Mouse (Mus musculus) intestine, embryonic 16.5 days (tissue): ENCODE measurements at regions not wholly inside any gene's neighbourhood (a gene's known extent, or its start where the extent isn't known, plus 50 kb on each side); places are given as distances from the start of the nearest gene placed in this dataset.
A peak's percentile ranks its signal among the peaks of the same experiment; 100 is the strongest.

Experiments used
- ATAC-seq: fragments of 200-750 bp; cut with Nextera tagmentation; 2 replicates; pipeline ENCODE4 v1.8.0; 2017; ENCODE audit warnings: moderate TSS enrichment, moderate library complexity
- H3K27ac ChIP-seq: fragments of 300-500 bp; sonication (generic); 2 replicates; pipeline ENCODE4 v1.5.1; 2014; ENCODE audit warnings: mild to moderate bottlenecking, low read length
- H3K27me3 ChIP-seq: fragments of 300-500 bp; sonication (generic); replicated peaks from 2 replicates; pipeline ENCODE4 v1.6.1; 2014; ENCODE audit warnings: low read length, control low read depth, mixed read lengths; ENCODE audit not compliant: control insufficient read depth, insufficient read depth
- H3K36me3 ChIP-seq: fragments of 300-500 bp; sonication (generic); 2 replicates; pipeline ENCODE4 v1.6.1; 2014; ENCODE audit warnings: low read length, control low read depth; ENCODE audit not compliant: control insufficient read depth, insufficient read depth
- H3K4me1 ChIP-seq: fragments of 300-500 bp; sonication (generic); 2 replicates; pipeline ENCODE4 v1.6.1; 2014; ENCODE audit warnings: low read length, control low read depth, mixed read lengths; ENCODE audit not compliant: control insufficient read depth, insufficient read depth
- H3K4me2 ChIP-seq: fragments of 300-500 bp; sonication (generic); 2 replicates; pipeline ENCODE4 v1.6.1; 2014; ENCODE audit warnings: low read depth, low read length, control low read depth
- H3K4me3 ChIP-seq: fragments of 300-500 bp; sonication (generic); 2 replicates; pipeline ENCODE4 v1.5.1; 2014; ENCODE audit warnings: mild to moderate bottlenecking, low read length
- H3K9ac ChIP-seq: fragments of 300-500 bp; sonication (generic); 2 replicates; pipeline ENCODE4 v1.6.1; 2014; ENCODE audit warnings: low read depth, low read length
- H3K9me3 ChIP-seq: fragments of 300-500 bp; sonication (generic); 2 replicates; pipeline ENCODE4 v1.6.1; 2016; ENCODE audit warnings: low read length, control low read depth; ENCODE audit not compliant: control insufficient read depth
- WGBS: fragments of 180-500 bp; shearing (Covaris S2); extraction: QIAGEN DNeasy Blood & Tissue Kit; methylation state at CpG from one replicate; pipeline ENCODE4 v1.1.7; 2014; 5-methylcytosine and 5-hydroxymethylcytosine counted together

DNA sequence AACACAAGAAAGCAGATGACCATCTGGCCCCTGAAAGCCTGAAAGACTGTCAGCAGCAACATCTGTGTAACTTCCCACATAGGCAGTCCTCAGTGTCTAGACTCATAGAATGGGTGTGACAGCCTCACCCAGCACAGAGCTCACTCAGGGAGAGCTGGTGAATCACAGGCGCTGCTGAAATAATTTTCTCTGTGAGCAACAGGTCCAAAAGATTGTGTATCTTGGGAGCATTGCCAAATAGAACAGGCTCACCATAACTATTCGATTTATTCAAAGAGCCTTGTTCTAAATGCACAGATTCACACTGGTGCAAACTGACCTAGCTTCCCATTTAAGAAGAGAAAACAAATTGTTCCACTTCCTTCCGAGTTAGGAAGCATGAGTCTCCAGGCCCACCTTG lies 399.6 kb upstream of the Mgmt start:
- Histone ChIP-seq H3K9ac (no peak overlapping the region), H3K36me3 (no peaks in the 10 kb centered on the region), H3K27me3 (peaks cover 13% of the 10 kb centered on the region; the same call in 1 of the 2 replicates), H3K4me3 (no peak overlapping the region), H3K4me2 (no peak overlapping the region), H3K9me3 (no peaks in the 10 kb centered on the region), H3K4me1 (peaks cover 4% of the 10 kb centered on the region; the same call in 1 of the 2 replicates), H3K27ac (no peak overlapping the region)
- no peak for ATAC-seq
- WGBS, result 48% methylated on average over 3 of the region's 3 CpGs

DNA sequence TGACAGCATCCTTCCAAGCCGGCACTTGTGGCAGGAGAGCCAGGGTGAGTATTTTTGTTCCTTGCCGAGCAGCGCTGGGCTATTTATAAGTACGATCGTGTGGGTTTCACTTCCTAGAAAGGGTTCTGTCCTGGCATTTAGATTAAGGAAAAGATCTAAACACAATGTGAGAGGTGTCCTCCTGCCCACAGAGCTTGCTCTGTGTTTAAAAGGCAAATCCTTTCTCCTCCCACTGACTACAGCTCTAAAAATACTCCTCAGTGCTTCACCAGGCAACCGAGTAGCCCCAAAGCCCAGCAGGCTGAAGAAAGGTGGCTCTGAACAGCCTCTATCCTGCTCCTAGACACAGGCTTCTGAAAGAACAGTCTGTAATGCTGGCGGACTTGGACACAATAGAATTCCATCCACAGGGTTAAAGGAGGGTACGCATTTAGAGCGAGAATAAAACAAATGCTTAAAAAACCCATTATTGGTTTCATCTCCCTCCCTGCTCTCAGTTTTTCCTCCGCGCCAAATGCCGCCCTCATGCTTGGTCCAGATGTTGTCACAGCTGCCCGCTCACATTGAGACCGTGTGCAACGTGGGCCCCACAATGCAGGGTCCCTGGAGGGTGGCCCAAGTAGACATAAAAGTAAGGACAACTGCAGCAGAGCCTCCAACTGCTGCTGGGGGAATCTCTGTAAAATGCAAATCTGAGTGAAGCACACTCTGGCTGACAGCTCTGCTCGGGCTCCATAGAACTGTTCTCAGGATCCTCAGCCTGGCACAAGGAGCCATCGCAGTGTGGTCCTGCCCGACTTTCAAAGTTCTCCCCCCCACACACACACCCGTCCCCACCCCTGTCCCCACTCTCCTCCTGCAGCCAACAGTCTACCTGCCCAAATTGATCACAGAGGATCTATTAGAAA lies 397.8 kb upstream of the Mgmt start:
- H3K27ac ChIP-seq, result no peak overlapping the region
- H3K27me3 ChIP-seq, result peaks cover 2% of the 10 kb centered on the region; the same call in 1 of the 2 replicates
- H3K4me2 ChIP-seq, result no peak overlapping the region
- no peaks in the 10 kb centered on the region for H3K36me3 ChIP-seq
- no peaks in the 10 kb centered on the region for H3K4me1 ChIP-seq
- no peak for ATAC-seq
- no peak overlapping the region for H3K4me3 ChIP-seq
- no peak overlapping the region for H3K9ac ChIP-seq
- 53% methylated on average over 19 of the region's 19 CpGs for WGBS
- no peaks in the 10 kb centered on the region for H3K9me3 ChIP-seq

DNA sequence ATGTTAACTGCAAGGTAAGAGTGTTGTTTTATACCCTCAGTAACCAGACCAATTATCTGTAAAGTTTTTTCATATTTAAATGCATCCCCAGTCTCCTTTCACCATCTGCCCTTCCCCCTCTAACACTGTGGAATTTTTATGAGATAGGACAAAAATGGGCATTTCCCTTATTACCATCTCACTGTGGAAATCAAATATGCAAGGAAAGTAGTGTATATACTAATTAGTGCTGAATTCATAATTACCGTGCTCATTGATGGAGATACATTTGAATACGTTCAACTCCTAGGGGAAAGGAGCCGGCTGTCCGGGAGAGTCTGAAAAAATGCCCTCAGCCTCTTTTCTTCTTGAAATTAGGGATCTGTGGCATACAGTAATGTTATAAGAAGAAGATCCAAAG lies 394.4 kb upstream of the Mgmt start:
- no peak for ATAC-seq
- Histone ChIP-seq H3K4me2 (no peak overlapping the region), H3K36me3 (no peaks in the 10 kb centered on the region), H3K9ac (no peak overlapping the region), H3K27ac (no peak overlapping the region), H3K4me1 (peaks cover 6% of the 10 kb centered on the region; the same call in 1 of the 2 replicates), H3K27me3 (peaks cover 4% of the 10 kb centered on the region; the same call in 1 of the 2 replicates), H3K9me3 (no peaks in the 10 kb centered on the region), H3K4me3 (no peak overlapping the region)
- 85% methylated on average over 4 of the region's 4 CpGs for WGBS

DNA sequence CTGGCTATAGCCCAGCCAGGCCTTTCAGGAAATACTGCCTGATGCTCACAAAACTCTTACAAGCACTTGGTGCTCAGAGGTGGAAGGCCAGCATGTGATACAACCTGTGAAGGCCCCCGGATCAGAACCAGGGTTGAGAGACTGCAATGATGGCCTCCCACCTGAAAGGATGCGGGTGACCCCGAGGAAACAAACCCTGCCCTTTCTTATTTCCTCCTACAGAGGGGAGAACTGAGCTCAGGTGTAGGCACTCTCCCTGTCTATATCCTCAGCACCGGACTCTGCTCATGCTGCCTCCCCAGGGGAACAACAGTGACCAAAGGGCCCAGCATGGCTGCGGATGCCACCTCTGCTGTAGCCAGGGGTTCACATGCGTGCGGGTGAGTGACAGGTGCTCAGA lies 393.3 kb upstream of the Mgmt start:
- no peak overlapping the region for H3K4me2 ChIP-seq
- no peak overlapping the region for H3K27ac ChIP-seq
- H3K27me3 ChIP-seq, result peaks cover 4% of the 10 kb centered on the region; the same call in 1 of the 2 replicates
- no peaks in the 10 kb centered on the region for H3K36me3 ChIP-seq
- WGBS, result 94% methylated on average over 7 of the region's 7 CpGs
- no peak for ATAC-seq
- H3K9me3 ChIP-seq, result no peaks in the 10 kb centered on the region
- no peak overlapping the region for H3K9ac ChIP-seq
- peaks cover 6% of the 10 kb centered on the region; the same call in 1 of the 2 replicates for H3K4me1 ChIP-seq
- H3K4me3 ChIP-seq, result no peak overlapping the region

DNA sequence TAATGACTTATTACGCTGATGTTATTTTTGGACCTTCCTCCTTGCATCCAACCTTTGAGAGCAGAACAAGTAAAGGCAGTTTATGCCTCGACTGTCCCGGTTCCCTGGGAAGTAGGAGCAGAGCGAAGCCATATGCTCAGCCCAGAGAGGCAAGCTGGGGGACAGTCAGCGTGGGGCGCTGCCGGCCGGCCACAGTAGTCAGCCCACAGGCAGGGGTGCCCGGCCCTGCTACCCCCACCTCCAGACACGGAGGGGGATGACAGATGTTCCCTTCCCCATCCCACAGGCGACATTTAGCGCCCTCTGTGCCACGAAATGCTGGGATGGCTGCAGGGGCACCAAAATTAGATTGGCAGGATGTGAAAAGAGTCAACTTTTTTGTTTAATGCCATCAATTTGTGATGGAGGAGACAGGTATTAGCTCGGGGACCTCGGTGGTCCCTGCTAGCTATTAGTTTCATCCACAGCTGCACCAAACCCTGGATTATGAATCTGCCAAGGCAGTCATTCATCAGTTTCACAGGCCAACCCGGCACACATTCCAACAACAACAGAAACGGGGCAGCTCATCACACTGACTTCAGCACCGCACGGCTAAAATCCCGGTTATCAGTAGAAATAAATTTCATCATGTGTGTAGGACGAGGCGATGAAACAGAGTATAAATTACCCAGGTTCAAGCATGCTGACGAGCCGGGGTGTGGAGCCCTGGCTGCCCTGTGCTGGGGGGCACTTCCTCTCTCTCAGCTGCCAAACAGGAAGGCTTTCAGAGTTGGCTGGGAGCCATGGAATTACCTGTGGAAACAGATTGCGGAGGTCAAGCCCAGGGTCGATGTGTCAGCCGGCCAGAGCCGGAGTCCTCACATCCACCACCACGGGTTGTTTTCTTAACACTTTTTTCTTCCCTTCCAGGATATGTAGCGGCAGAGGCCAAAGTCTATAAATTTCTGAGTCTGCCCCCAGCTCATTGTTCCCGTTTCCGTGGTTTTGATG lies 392.3 kb upstream of the Mgmt start:
- Histone ChIP-seq H3K36me3 (no peaks in the 10 kb centered on the region), H3K9me3 (no peaks in the 10 kb centered on the region), H3K9ac (no peak overlapping the region), H3K4me3 (no peak overlapping the region), H3K4me2 (peak overlapping the region; percentile 32), H3K27me3 (peaks cover 4% of the 10 kb centered on the region; the same call in 1 of the 2 replicates), H3K4me1 (peaks cover 6% of the 10 kb centered on the region; the same call in 1 of the 2 replicates), H3K27ac (no peak overlapping the region)
- peak; percentile 65 for ATAC-seq
- WGBS, result 43% methylated on average over 32 of the region's 32 CpGs

DNA sequence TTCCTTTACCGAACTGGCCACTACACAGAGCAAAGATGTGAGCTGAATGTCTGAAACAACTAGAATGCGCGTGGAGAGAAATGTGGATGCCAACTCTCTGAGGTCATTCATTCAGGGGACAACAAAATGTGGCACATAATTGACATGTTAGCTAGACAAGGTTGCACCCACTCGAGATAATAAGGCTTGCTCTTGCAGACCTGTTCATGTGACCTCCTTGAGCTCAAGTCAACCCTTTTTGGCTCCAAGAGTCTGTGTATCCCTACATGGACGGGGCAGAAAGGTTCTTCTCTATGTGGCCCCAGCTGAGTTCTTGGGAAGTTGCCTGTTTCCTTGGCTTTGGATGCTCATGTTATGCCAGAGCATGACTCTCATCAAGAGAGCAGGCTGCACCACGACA lies 383.0 kb upstream of the Mgmt start:
- Histone ChIP-seq H3K4me2 (no peak overlapping the region), H3K4me1 (no peaks in the 10 kb centered on the region), H3K36me3 (no peaks in the 10 kb centered on the region), H3K4me3 (no peak overlapping the region), H3K9ac (no peak overlapping the region), H3K27ac (no peak overlapping the region), H3K9me3 (no peaks in the 10 kb centered on the region), H3K27me3 (no peaks in the 10 kb centered on the region)
- WGBS, result 75% methylated on average over 6 of the region's 6 CpGs
- no peak for ATAC-seq

DNA sequence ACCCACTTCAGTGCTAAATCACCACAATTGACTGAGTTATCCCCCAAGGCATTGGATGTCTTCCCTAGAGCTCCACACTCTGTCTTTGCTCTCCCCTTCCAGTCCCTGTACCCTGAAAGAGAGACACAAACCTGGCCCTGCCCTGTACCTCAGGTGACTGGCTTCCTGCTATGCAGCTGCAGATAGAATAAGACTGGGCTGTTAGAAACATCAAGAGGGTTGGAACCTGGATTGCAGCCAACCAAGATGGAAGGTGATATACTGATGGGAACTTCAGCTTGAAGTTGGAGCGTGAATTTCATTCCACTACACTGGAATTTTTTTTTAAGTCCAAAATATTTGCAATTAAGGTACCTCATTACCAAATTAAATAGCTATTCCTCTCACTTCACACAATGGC lies 379.0 kb upstream of the Mgmt start:
- Histone ChIP-seq H3K27me3 (no peaks in the 10 kb centered on the region), H3K27ac (no peak overlapping the region), H3K4me2 (no peak overlapping the region), H3K4me1 (no peaks in the 10 kb centered on the region), H3K36me3 (no peaks in the 10 kb centered on the region), H3K9ac (no peak overlapping the region), H3K4me3 (no peak overlapping the region), H3K9me3 (no peaks in the 10 kb centered on the region)
- 71% methylated on average over 1 of the region's 1 CpGs for WGBS
- ATAC-seq, result no peak

DNA sequence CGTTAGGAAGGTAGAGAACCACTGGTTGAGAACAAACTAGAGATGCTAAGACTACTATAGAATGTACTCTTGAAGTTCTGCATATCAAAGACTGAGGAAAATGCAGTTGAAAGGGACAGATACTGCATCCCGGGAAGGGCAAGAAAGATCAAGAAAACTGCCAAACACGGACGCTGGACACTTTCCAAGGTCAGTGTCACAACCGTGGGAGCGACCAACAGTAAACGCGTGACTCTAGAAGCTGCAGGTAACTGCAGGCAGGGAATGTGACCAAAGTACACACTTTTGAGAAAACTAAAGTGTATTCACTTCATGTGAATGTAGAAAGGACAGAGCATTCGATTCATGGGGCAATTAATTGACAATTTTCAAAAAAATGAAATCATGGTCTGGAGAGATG lies 368.6 kb upstream of the Mgmt start:
- 86% methylated on average over 9 of the region's 9 CpGs for WGBS
- H3K27me3 ChIP-seq, result no peaks in the 10 kb centered on the region
- H3K36me3 ChIP-seq, result no peaks in the 10 kb centered on the region
- H3K9me3 ChIP-seq, result no peaks in the 10 kb centered on the region
- no peak overlapping the region for H3K4me3 ChIP-seq
- no peak overlapping the region for H3K9ac ChIP-seq
- H3K4me1 ChIP-seq, result no peaks in the 10 kb centered on the region
- H3K4me2 ChIP-seq, result no peak overlapping the region
- no peak overlapping the region for H3K27ac ChIP-seq
- ATAC-seq, result no peak
